Mouse (Mus musculus): ENCODE data around the gene Gm49340.

- TF ChIP-seq CTCF (conservative IDR thresholded peaks at IDR 0.05; ENCODE audit: low read length), result no peak
- no peak for TF ChIP-seq POU5F1 (IDR thresholded peaks at IDR 0.05; ENCODE audit: borderline replicate concordance, low read length)
- no peak for TF ChIP-seq NANOG (IDR thresholded peaks at IDR 0.05; ENCODE audit: borderline replicate concordance, low read length)
These were observed at the start of gene Gm49340, which contains the start of the genes Aspa and Spata22 for GRCm38 (mm10) chr11:73329442-73329841.
